Mouse (Mus musculus): ENCODE results near the gene Depdc1b. TPM values are rescaled to one million over a fixed set of nuclear protein-coding genes. Genes with fewer than 3 reads are reported as not detected.
A peak's percentile ranks its signal among the peaks of the same experiment; 100 is the strongest.

Depdc1b gene
- total RNA-seq, 1 experiment from 2014 or later: 19.9 TPM

DNA sequence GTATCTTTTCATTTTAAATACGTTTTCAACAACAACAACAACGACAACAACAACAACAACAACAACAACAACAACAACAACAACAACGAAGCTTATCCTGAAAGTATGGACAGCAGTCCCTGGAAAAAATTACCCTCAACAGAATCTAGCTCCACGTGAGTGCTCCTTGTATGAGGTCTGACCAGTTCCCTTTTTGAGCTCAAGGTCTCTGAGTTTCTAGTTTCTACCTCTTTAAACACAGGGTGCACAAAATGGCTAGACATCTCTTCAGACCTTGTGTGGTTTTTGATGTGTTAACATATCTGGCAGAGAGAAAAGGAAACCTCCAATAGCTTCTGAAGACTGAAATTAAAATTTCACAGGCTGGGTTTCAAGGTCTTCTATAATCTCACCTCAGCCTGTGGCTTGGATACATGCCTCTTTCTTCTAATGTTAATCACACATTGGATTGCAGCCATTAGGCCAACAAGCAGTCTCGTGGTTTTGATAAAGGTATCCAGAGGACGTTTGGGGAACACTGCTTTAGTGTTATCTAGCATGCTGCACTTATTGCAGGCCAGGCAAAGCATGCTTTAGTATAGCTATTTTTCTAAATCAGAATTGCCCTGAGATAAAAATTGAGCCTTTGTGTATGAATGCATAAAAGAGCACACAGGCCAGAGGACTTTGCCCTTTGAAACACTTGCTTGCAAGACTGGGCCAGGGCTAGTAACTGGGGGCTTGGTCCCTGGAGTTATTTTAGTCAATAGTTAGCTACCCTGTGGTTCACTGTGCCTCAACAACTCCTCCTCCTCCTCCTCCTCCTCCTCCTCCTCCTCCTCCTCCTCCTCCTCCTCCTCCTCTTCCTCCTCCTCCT lies 137.2 kb downstream of the Depdc1b start:
- peak; percentile 58 to 73 for ATAC-seq (replicated peaks in 1 of 2; ENCODE audit: insufficient read depth in 1 of 2, low FRiP score in 2 of 2, low TSS enrichment in 1 of 2, low read depth in 1 of 2, poor library complexity in 2 of 2, severe bottlenecking in 2 of 2)

Other genes starting within 250 kb of the Depdc1b start
- 47.8 and 51.1 TPM in 2 replicates for gene Ndufaf2, start 157.7 kb upstream of the Depdc1b start, total RNA-seq (2017)
- gene Ercc8, start 157.6 kb upstream of the Depdc1b start, total RNA-seq (2017): 10.0 and 13.7 TPM in 2 replicates
- 4.0 and 4.6 TPM in 2 replicates for gene Elovl7, start 101.9 kb upstream of the Depdc1b start, total RNA-seq (2017)
- 29.6 and 34.2 TPM in 2 replicates for gene Pde4d, start 133.6 kb downstream of the Depdc1b start, total RNA-seq (2017)